Mouse (Mus musculus): ENCODE data around the gene Arhgef38.

Arhgef38 gene

DNA sequence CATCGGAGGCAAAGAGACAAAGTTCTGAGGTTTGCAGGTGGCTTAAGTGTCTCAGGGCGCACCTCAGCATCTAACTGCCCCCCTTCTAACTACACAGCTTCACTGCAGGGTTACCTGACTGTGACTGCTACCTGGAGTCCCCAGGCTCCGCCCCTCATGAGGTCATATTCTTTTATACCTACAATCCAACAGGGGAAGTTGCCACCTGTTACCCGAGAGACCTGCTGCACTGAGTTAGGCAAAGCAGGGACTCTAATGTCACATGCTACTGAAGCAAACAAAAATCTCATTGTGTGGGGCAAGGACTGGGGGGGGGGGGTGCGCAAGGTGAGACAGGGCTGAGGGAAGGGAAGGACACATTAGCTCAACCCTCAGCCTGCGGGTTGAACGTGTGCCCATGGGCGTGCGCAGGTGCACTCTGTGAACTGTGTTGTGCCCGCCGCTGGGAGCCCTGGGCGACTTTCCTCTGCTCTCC is at the start of gene Arhgef38:
Gene Arhgef38 (minus strand): TSS at position 129 of the 475 bp plus-strand sequence.
- in situ Hi-C loops (cut with MboI, MseI), result no loop called here

DNA sequence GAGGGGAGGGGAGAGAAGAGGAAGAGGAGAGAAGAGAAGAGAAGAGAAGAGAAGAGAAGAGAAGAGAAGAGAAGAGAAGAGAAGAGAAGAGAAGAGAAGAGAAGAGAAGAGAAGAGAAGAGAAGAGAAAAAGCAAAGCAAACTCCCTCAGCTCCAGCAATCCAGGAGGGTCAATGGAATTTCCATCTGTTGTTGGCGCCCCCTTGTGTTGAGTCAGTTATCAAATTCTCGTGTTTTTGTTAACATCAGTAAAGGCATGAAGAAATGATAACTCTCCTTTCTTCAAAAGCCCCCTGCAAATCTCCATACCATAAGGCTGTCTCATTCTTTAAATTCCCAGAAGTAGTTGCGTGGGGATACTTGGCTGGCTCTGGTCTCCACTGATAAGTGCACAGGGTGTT is 37.1 kb upstream of the Arhgef38 start:
- in situ Hi-C loops (cut with MboI, MseI), result no loop called here

- in situ Hi-C loops (cut with MboI, MseI), result no loop called here
Measured at GRCm38 (mm10) chr3:133258860-133259259, 24.1 kb upstream of the Arhgef38 start.

GRCm38 (mm10) chr3:133255842-133256241 is 21.1 kb upstream of the Arhgef38 start:
- in situ Hi-C loops (cut with MboI, MseI), result no loop called here

GRCm38 (mm10) chr3:133244027-133244426 is 9.3 kb upstream of the Arhgef38 start:
- in situ Hi-C loops (cut with MboI, MseI), result no loop called here

DNA sequence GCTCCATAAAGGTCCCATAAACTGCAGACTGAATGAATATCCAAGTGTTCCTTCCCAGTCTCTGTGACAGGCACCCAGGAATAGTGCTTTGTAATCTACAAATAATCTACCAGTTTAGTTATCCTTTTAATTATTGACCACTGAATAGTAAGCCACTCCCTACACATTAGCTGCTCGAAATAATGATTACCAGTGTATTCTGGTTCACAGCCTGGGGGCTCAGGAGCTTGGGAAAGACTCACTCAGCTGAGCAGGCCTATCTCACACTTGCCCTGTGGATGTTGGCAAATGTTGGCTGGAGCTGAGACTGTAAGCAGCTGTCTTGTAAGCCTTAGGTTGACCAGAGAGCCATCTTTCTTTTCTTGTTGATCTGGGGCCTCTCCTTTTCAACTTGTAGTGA is 7.2 kb upstream of the Arhgef38 start:
- in situ Hi-C loops (cut with MboI, MseI), result no loop called here

DNA sequence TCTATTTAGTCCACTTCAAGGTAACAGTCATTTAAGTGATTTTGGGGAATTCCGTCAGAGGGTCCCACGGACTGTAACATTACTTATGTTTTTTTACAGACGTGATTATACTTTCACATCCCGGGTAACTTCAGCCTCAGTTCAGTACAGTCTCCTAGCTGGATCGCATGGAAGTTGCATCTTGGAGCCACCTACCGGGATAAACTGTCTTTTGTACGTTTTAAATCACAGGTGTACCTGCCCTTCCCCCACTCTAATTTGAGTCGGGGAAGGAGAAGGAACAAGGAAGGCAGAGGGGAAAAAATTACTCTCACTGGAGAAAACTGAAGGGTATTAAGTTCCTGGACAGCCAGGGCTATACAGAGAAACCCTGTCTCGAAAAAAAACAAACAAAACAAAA is 756 bp downstream of the Arhgef38 start:
- in situ Hi-C loops (cut with MboI, MseI), result no loop called here

DNA sequence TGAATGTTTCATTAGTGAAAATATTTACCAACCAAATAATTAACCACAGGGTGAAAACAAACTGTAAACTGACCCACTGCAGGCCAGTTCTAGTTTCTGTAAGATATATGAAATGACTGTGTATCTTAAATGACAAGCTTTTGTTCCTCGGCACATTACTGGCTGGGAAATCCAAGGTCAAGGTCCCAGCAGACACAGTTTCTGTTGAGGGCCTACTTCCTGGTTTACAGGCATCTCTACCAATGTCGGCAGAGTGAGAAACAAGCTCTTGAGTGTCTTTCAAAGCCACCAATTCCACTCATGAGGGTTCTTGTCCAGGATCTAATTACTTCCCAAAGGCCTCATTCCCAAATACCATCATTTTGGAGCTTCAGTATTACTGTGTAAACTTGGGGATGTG is 4.3 kb downstream of the Arhgef38 start:
- in situ Hi-C loops (cut with MboI, MseI), result no loop called here

DNA sequence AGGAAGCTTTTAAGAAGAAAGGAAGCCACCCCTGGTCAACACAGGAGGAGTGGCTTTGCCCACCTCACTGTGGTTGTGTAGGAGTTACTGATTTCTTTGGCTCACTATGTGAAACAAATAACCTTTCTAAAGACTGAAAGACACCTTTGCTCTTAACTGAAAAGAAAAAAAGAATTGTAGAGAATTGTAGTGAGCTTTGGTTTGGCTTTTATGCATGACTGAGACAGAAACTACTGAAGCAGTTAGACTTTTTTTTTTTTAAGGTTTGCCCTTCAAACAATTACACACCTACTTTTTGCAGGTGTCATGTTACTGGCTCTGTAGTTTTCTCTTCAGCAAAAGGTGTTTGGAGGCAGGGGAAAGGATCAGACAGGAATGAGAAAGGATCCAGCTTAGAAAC is 5.2 kb downstream of the Arhgef38 start:
- in situ Hi-C loops (cut with MboI, MseI), result no loop called here

GRCm38 (mm10) chr3:133227258-133228012 is 7.3 kb downstream of the Arhgef38 start:
- in situ Hi-C loops (cut with MboI, MseI), result no loop called here

GRCm38 (mm10) chr3:133218501-133218900 is 16.2 kb downstream of the Arhgef38 start:
- in situ Hi-C loops (cut with MboI, MseI), result no loop called here

- in situ Hi-C loops (cut with MboI, MseI), result no loop called here
Measured at GRCm38 (mm10) chr3:133215198-133215819, 19.4 kb downstream of the Arhgef38 start.

DNA sequence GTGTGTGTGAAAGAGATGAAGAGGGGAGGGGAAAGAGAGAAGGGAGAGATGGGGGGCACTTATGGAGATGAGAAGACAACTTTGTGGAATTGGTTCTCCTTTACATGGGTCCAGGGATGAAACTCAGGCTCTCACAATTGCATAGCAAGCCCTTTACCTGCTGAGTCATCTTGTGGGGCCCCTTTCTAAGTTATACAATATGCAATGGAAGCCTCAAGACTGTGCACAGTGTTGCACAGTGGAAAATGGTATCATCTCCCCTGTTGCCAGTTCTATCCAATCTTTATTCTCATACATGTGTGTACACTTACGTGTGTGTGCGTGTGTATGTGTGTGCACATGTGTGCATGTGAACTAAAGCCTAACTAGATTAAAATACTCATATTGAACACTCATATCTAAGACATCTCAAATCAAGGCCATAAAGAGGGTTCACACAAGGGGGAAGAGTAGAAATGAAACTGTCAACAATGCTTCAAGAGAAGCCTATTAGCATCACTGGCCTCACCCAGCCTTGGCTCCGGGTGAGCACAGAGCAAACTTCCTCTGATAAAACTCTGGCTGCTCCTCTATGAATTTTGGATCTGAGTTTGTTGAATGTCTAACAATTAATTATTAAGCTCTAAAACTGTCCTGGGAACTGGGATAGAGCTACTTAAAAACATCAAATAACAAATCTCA is 21.2 kb downstream of the Arhgef38 start:
- in situ Hi-C loops (cut with MboI, MseI), result no loop called here

DNA sequence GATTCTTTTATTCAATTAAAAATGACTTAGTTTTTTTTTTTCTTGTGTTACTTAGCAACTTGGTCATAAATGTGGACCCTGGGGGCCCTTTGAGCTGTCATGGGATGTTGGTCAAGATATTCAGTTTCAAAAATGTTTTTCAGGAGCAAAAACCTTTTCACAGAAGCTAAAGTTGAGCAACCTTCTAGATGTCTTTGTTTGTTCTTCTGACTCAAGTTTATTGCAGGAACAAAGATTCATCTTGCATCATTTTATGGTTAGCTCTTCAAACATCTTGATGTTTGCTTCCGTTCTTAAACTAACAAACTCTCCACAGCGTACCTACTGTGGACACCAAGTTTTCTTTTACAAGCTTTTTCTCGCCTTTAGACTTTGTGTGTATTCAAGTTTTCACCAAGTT is 23.4 kb downstream of the Arhgef38 start:
- in situ Hi-C loops (cut with MboI, MseI), result no loop called here

GRCm38 (mm10) chr3:133203713-133204112 is 31.0 kb downstream of the Arhgef38 start:
- in situ Hi-C loops (cut with MboI, MseI), result no loop called here

DNA sequence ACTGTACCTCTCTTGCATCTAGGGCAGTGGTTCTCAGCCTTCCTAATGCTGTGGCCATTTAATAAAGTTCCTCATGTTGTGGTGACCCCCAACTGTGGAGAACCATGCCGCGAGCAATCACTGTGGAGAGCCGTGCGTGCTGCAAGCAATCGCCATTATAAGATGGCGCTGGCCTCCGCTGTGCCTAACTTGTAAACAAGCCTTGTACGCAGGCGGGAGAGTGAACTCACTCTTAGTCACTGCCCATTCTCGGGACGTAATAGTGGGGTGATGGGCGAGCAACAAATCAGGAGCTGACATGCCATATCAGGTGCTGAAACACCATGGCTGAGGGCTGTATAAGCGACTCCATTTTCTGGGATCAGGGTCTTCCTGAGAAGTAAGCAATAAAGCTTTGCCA is 32.6 kb downstream of the Arhgef38 start:
- in situ Hi-C loops (cut with MboI, MseI), result no loop called here

GRCm38 (mm10) chr3:133188930-133189329 is 45.8 kb downstream of the Arhgef38 start:
- in situ Hi-C loops (cut with MboI, MseI), result no loop called here

DNA sequence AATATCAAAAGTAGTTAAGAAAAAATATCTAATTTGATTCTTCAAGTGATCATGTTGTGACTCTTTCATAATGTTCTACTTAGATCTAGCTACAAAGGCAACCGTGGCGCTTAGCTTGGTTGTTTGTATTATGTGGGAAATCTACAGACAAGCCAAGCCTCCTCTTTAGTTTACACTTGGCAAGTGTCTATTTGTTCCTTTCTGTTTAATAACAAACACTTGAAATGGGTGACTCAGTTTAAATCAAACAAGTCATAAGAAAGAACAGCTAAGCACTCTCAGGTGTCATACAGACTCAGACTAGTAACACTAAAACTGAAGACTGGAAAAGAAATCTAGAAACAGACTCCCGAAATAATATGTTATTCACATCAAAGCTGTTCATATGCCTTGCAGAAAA is 47.2 kb downstream of the Arhgef38 start:
- in situ Hi-C loops (cut with MboI, MseI), result no loop called here

DNA sequence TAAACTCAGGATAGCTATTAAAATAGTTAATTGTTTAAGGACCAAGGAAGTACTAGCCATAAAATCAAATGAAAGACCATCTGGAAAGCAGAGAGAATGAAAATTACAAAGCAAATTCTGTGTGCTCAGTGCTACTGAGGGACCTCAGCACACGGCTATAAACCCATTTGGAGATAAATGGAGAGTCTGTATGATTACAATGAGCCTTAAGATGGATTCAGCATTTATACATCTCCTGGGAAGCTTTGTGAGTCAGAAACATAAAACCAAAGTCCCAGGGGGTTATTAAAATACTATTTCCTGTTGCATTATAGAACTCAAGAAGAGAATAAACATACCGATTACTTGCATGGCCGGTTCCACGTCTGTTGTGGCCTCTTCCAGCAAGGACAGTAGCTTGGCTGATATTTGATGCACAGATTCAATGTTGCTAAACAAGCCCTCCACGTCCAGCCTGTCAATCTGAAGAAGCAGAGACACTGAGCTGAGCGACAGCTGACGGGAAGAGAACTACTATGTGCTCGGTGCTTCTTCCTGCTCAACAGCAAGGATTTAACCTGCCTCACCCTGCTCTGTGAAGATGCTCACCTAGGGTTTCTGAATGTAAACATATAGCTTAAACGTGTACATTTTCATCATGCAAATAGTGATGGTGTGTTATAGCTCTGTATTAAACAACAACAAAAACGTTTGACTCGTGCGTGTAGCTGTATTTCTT is 58.6 kb downstream of the Arhgef38 start:
- in situ Hi-C loops (cut with MboI, MseI), result no loop called here

- in situ Hi-C loops (cut with MboI, MseI), result no loop called here
Measured at GRCm38 (mm10) chr3:133172291-133172690, 62.5 kb downstream of the Arhgef38 start.

GRCm38 (mm10) chr3:133169737-133170136 is 65.0 kb downstream of the Arhgef38 start:
- in situ Hi-C loops (cut with MboI, MseI), result loop anchor here (10.0 kb wide), 1 partner anchor 665 kb away; no protein-coding TSS in a partner anchor

DNA sequence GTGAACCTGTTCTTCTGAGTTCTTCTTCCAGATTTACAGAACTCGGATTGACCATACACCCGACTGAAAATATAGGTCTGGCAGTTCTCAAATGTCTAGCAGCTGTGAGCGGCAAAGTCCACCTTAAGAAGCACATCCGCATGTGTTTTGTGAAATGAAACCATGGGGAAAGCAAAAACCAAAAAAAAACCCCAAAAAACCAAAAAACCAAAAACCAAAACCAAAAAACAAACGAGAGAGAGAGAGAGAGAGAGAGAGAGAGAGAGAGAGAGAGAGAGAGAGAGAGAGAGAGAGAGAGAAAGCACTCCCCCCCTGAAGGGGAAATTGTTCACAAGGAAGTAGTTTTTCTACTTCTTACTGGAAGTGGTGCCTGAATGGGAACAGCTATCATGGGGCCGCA is 67.2 kb downstream of the Arhgef38 start:
- in situ Hi-C loops (cut with MboI, MseI), result loop anchor here (10.0 kb wide), 1 partner anchor 663 kb away; no protein-coding TSS in a partner anchor

All from T-helper 1 cell (primary cell).